Mouse (Mus musculus) megakaryocyte-erythroid progenitor cell, adult 5 weeks (primary cell): ENCODE data around the gene Taar9. TPM values are rescaled to one million over a fixed set of nuclear protein-coding genes. Genes with fewer than 3 reads are reported as not detected.

Experiments
- polyA plus RNA-seq: library from polyadenylated mRNA; stranded (reverse); fragments of >175 nt; gene quantifications from 2 replicates; pipeline ENCODE4 v1.2.3, GENCODE M21; 2012

Taar9 gene
- not detected in 2 replicates for polyA plus RNA-seq

DNA sequence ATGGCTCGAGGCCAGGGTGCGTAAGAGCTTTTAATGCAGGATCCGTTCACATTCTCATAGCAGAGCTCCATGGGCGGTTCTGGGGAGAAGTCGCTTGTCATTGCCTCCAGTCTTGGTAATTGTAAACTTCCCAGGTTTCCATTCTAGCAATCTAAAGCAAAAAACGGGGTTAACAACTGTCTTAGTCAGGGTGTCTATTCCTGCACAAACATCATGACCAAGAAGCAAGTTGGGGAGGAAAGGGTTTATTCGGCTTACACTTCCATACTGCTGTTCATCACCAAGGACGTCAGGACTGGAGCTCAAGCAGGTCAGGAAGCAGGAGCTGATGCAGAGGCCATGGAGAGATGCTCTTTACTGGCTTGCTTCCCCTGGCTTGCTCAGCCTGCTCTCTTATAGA, at the start of gene Taar9:
Gene Taar9, minus strand, starts transcription at position 101 of the 400 bp plus-strand sequence.

DNA sequence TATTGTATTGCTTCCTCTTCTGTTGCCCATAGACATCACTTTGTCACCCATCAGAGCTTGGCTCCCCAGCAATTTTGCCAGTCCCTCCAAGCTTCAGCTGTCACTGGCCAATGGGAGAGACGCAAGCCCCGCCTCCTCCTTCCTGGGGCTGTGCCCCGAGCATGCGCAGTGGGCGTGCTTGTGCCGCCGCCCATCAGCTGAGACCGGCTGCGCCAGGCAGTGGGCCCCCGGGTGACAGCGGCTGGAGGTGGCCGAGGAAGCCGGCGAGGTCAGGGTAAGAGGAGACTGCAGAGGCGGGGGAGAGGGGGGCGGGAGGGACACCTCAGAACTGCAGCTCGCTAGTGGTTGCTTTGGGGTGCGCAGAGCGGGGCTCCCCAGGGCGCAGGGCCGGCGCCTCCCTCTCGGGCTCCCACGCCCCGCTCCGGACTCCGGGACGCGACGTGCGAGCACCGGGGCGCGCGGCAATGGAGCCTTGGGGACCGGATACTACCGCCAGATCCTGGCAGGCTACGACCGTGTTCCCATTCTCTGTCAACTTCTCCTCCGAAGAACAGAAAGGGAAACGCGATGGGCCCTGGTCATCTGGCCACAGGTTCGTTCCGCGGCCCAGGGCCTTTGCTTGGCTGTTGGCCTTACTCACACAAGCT, 39.9 kb upstream of the Taar9 start, which contains the start of gene Stx7:
Gene Stx7, plus strand, starts transcription at position 168 of the 647 bp plus-strand sequence.

DNA sequence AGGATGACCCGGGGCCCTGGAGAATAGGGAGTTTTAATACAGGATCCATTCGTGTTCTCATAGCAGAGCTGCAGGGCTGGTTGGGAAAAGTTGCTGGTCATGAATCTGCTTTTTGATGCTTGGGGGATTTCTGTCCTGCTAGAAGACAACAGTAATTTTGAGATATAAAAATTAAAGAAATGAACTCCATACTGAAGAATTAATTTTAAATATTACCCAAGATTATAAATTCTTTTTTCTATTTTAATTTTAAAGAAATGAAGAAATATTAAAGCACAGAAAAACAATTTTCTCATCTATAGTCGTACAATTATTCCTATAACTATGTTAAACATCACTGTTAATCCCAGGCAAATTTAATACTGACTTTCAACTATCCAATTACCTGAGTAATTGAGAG, 7.5 kb downstream of the Taar9 start, which contains the start of gene Taar8c:
Gene Taar8c, minus strand, starts transcription at position 101 of the 400 bp plus-strand sequence.

DNA sequence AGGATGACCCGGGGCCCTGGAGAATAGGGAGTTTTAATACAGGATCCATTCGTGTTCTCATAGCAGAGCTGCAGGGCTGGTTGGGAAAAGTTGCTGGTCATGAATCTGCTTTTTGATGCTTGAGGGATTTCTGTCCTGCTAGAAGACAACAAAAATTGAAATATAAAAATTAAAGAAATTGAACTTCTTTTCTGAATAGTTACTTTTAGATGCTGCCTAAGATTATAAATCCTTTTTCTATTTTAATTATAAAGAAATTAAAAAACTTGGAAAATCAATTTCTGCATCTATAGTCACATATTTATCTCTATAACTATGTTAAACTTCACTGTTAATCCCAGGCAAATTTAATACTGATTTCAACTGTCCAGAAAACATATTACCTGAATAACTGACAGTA, 17.1 kb downstream of the Taar9 start, which contains the start of gene Taar8b:
Gene Taar8b, minus strand, starts transcription at position 101 of the 400 bp plus-strand sequence.

DNA sequence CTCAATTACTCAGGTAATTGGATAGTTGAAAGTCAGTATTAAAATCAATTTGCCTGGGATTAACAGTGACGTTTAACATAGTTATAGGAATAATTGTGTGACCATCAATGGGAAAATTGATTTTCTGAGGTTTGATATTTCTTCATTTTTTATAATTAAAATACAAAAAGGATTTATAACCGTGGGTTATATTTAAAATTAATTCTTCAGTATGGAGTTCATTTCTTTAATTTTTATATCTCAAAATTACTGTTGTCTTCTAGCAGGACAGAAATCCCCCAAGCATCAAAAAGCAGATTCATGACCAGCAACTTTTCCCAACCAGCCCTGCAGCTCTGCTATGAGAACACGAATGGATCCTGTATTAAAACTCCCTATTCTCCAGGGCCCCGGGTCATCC, 33.1 kb downstream of the Taar9 start, which contains the start of gene Taar8a:
Gene Taar8a, plus strand, starts transcription at position 301 of the 400 bp plus-strand sequence.

Other genes starting within 250 kb of the Taar9 start
- gene Vnn1, start 214.8 kb downstream of the Taar9 start, polyA plus RNA-seq = not detected in 2 replicates
- not detected in 2 replicates for gene Taar1, start 189.2 kb downstream of the Taar9 start, polyA plus RNA-seq
- not detected in 2 replicates for gene Taar2, start 171.0 kb downstream of the Taar9 start, polyA plus RNA-seq
- gene Taar3, start 160.0 kb downstream of the Taar9 start, polyA plus RNA-seq = not detected in 2 replicates
- gene Taar4, start 149.0 kb downstream of the Taar9 start, polyA plus RNA-seq = not detected in 2 replicates
- not detected in 2 replicates for gene Taar5, start 138.8 kb downstream of the Taar9 start, polyA plus RNA-seq
- gene Taar6, start 123.9 kb downstream of the Taar9 start, polyA plus RNA-seq = not detected in 2 replicates
- gene Taar7a, start 116.1 kb downstream of the Taar9 start, polyA plus RNA-seq = not detected in 2 replicates
- not detected in 2 replicates for gene Taar7b, start 109.6 kb downstream of the Taar9 start, polyA plus RNA-seq
- not detected in 2 replicates for gene Taar7d, start 82.3 kb downstream of the Taar9 start, polyA plus RNA-seq
- not detected in 2 replicates for gene Taar7e, start 71.9 kb downstream of the Taar9 start, polyA plus RNA-seq
- gene Taar7f, start 60.0 kb downstream of the Taar9 start, polyA plus RNA-seq = not detected in 2 replicates
- not detected in 2 replicates for gene Taar8a, start 33.0 kb downstream of the Taar9 start, polyA plus RNA-seq
- gene Taar8b, start 17.2 kb downstream of the Taar9 start, polyA plus RNA-seq = not detected in 2 replicates
- gene Taar8c, start 7.6 kb downstream of the Taar9 start, polyA plus RNA-seq = not detected in 2 replicates
- 126 and 152 TPM in 2 replicates for gene Stx7, start 39.8 kb upstream of the Taar9 start, polyA plus RNA-seq
- not detected in 2 replicates for gene Moxd1, start 114.0 kb upstream of the Taar9 start, polyA plus RNA-seq